Comparison of ENCODE assay signal across 19 mouse cellular contexts in genomic region chr9:95878246-95878645, GRCm38 (mm10). TPM values are rescaled to one million over a fixed set of nuclear protein-coding genes. Genes with fewer than 3 reads are reported as not detected.
A peak's percentile ranks its signal among the peaks of the same experiment; 100 is the strongest.
DNase-seq lines count a peak whose midpoint lies in the region; TF ChIP-seq lines count a peak whose summit lies in the region.
"Had no signal": no experiment of that assay in that cellular context is flagged by ENCODE, and none has a peak within 500 bp of the region (broad histone marks: within the 10 kb centered on the region; RNA-seq: fewer than 3 reads in every experiment).

No protein-coding gene starts in this region.

- no peak for TF ChIP-seq CTCF in MEL (IDR thresholded peaks at IDR 0.05 in 2 of 3, conservative IDR thresholded peaks at IDR 0.05 in 1 of 3; ENCODE audit: control insufficient read depth in 1 of 3, insufficient read depth in 1 of 3, low read depth in 2 of 3, low read length in 3 of 3, poor library complexity in 1 of 3, severe bottlenecking in 1 of 3)

- TF ChIP-seq RAD21 in MEL (IDR thresholded peaks at IDR 0.05; ENCODE audit: low read depth, low read length), result no peak

- H3K79me2 ChIP-seq in MEL (ENCODE audit: control insufficient read depth, insufficient read depth, low read length, poor library complexity), result no peaks in the 10 kb centered on the region

- H3K27me3 ChIP-seq in MEL (ENCODE audit: control insufficient read depth in 1 of 2, insufficient read depth in 2 of 2, low read length in 2 of 2), result no peaks in the 10 kb centered on the region
- H3K27me3 ChIP-seq: CH12.LX, Patski had no signal

- H3K4me1 ChIP-seq in MEL (ENCODE audit: control insufficient read depth in 1 of 2, insufficient read depth in 2 of 2, low read length in 2 of 2), result peaks cover 3 to 13% of the 10 kb centered on the region in 2 experiments; a peak in 3 of 4 replicates

- H3K36me3 ChIP-seq in MEL (ENCODE audit: control insufficient read depth in 1 of 2, insufficient read depth in 2 of 2, low read length in 2 of 2), result peaks cover 21% of the 10 kb centered on the region in 2 experiments

- no peak overlapping the region for H3K27ac ChIP-seq in MEL (ENCODE audit: control insufficient read depth, low read depth, low read length)

- H3K9ac ChIP-seq in MEL (ENCODE audit: control insufficient read depth, low read depth, low read length, poor library complexity, severe bottlenecking), result no peak overlapping the region

- H3K4me3 ChIP-seq in MEL (ENCODE audit: control insufficient read depth in 1 of 2, insufficient read depth in 1 of 2, low read depth in 2 of 2, low read length in 2 of 2), result no peak overlapping the region; a peak in 1 of 4 replicates

- no peak for TF ChIP-seq POLR2A in MEL (IDR thresholded peaks at IDR 0.05; ENCODE audit: control insufficient read depth in 1 of 2, insufficient read depth in 1 of 2, low read depth in 1 of 2, low read length in 2 of 2, poor library complexity in 1 of 2)

- peak; percentile 63 for DNase-seq in MEL (ENCODE audit: low read depth, low spot score)
- DNase-seq in MEL-GATA-1-ER (ENCODE audit: extremely low read depth, low read depth), result peak; percentile 45
- DNase-seq in spleen, adult 12 weeks (ENCODE audit: low spot score), result no peak
- no peak for DNase-seq in thymus, postnatal 25 days
- DNase-seq: adrenal gland, adult 2 months; adrenal gland, adult 8-10 months; adrenal gland, postnatal 10 days; adrenal gland, postnatal 14 days; adrenal gland, postnatal 25 days; adrenal gland, postnatal 36 days; B cell, adult 2 months; cerebellum, adult 11 months; cerebellum, adult 11-12 months; cerebellum, adult 18-20 months; cerebellum, adult 2 months; cerebellum, adult 8-10 months had no signal

- peak; percentile 88 to 91 for TF ChIP-seq EP300 in MEL (IDR thresholded peaks at IDR 0.05; ENCODE audit: low read depth in 1 of 2, low read length in 2 of 2)

- no peaks in the 10 kb centered on the region for H3K9me3 ChIP-seq in MEL (replicated peaks; ENCODE audit: insufficient read depth, low read length)
- H3K9me3 ChIP-seq: G1E had no signal

TF ChIP-seq in MEL, 35 proteins besides CTCF, POLR2A, EP300 and RAD21:
- TF ChIP-seq TCF12 (IDR thresholded peaks at IDR 0.05; ENCODE audit: low read depth, low read length) (peak; percentile 80), RCOR1 (IDR thresholded peaks at IDR 0.05; ENCODE audit: low read depth, low read length) (peak; percentile 68), JUND (IDR thresholded peaks at IDR 0.05; ENCODE audit: low read depth, low read length) (no peak), GABPA (IDR thresholded peaks at IDR 0.05; ENCODE audit: low read depth, low read length) (no peak), MAFK (IDR thresholded peaks at IDR 0.05; ENCODE audit: borderline replicate concordance, low read depth, low read length) (0 out of 2 replicates have a peak, but pooled peaks have one; percentile 24), ZNF384 (IDR thresholded peaks at IDR 0.05; ENCODE audit: low read depth, low read length) (peak; percentile 98), GATA1 (IDR thresholded peaks at IDR 0.05; ENCODE audit: low read depth, low read length) (peak; percentile 81), ELF1 (IDR thresholded peaks at IDR 0.05; ENCODE audit: low read depth, low read length) (peak; percentile 68; the same call in 1 of the 2 replicates), NELFE (IDR thresholded peaks at IDR 0.05; ENCODE audit: low read depth, low read length) (no peak), ETS1 (IDR thresholded peaks at IDR 0.05; ENCODE audit: low read depth, low read length) (peak; percentile 75; the same call in 1 of the 2 replicates), HCFC1 (IDR thresholded peaks at IDR 0.05; ENCODE audit: low read depth, low read length) (0 out of 2 replicates have a peak, but pooled peaks have one; percentile 14), SIN3A (IDR thresholded peaks at IDR 0.05; ENCODE audit: low read length) (peak; percentile 70)

RNA-seq across cellular contexts. Expression of gene Atr, which starts 20.8 kb away (rescaled TPM):
- 19.6 and 19.8 TPM in 2 replicates for total RNA-seq in MEL (2012; rRNA removed)
- polyA plus RNA-seq in MEL (2012; ENCODE audit: insufficient read depth in 1 of 2, insufficient read length in 2 of 2, low read depth in 1 of 2, low replicate concordance in 2 of 2, missing spikeins in 1 of 2), result 10 to 100 TPM in 1 of 2 experiments, not detected in 1; 12.2 TPM

RNA-seq across cellular contexts. Expression of gene Pls1, which starts 33.1 kb away (rescaled TPM):
- total RNA-seq in MEL (2012; rRNA removed), result not detected in 2 replicates
- polyA plus RNA-seq in MEL (2012; ENCODE audit: insufficient read depth in 1 of 2, insufficient read length in 2 of 2, low read depth in 1 of 2, low replicate concordance in 2 of 2, missing spikeins in 1 of 2), result under 1 TPM in 1 of 2 experiments, not detected in 1; 0.04 TPM
- polyA plus RNA-seq: G1E had no signal

Comparison
In these comparisons a context has a peak if more than half of its experiments do, and no peak if none do; other contexts are left out.
1. DNase-seq: peak in MEL (single experiment) and MEL-GATA-1-ER (single experiment); none in spleen, adult 12 weeks (single experiment) and thymus, postnatal 25 days (single experiment).